Mouse (Mus musculus) R1 (cell line): Measurements from ENCODE around the gene Kcng4.
A peak's percentile ranks its signal among the peaks of the same experiment; 100 is the strongest.

Source experiments
- DNase-seq: peaks from one replicate; pipeline ENCODE4 v3.0.0-alpha.2; 2018; ENCODE audit warnings: low read depth, low spot score

The Kcng4 gene

DNA sequence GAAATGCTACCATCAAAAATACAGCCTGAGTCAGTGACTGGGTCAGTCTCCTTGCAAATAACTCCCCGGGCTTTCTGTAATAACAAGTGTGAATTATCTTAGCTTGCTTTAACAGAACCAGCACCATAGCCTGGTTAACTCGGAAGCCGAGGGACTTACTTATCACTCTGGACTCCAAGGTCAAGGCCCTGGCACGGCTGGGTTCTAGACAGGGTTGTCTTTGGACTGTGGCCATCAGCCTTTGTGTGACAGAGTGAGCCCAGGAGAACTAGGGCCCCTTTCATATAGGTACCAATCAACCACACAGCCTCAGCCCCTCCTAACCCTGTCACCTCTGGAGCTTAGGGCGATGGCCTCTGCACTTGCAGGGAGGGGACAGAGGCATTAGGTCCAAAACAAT lies 5.6 kb upstream of the Kcng4 start:
- no peak for DNase-seq

DNA sequence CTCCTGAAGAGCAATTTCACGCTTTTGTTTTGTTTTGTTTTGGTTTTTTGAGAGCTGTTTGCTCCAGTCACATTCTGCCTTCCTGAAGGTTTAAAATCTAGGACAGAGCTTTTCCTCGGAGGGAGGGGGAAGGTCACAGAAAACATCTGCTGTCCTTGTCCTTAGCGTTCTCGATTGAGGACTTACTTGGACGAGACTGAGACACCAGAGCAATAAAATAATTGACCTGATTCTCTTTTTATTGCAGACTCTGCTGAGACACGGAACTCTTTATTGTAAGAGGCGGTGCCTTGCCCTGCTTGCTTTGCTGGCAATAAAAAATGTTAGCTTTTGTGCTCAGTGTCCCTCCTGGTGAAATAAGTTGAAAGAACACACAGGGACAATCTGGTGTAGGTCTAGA lies 4.3 kb upstream of the Kcng4 start:
- no peak for DNase-seq

DNA sequence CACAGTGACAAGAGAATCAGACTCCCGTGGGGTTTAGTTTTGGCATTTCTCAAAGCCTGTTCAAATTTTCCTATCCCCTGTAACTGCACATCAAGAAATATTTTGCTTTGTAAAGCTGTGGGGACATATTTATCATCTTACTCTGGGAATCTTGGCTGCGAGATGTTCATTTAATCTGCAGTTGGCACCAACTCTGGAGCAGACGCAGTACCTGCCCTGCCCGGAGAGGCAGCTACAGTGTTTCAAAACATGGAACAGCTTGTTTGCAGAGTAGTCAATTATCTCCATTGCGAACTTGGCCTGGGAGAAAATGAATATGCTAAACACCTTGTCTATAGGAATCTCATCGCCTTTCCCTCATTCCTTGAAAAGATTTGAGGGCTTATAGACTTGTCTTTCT lies 2.8 kb upstream of the Kcng4 start:
- no peak for DNase-seq

DNA sequence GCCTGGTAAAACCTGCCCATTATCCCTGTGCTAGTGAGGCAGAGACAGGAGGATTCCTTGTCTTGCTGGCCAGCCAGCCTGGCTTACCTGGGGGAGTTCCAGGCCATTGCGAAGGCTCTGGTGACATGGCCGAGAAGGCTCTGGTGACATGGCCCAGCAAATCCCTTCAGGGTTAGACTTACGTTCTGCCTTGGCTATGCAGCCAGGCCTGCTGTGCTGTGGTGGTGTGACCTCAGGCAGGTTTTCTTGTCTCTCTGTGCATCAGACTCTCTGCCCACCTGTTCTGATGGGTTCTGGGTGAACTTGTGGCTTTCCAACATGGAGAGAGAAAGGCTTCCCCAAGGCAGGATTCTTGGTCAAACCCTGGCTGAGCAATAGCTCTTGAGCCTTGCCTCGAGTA lies 1.9 kb upstream of the Kcng4 start:
- no peak for DNase-seq

DNA sequence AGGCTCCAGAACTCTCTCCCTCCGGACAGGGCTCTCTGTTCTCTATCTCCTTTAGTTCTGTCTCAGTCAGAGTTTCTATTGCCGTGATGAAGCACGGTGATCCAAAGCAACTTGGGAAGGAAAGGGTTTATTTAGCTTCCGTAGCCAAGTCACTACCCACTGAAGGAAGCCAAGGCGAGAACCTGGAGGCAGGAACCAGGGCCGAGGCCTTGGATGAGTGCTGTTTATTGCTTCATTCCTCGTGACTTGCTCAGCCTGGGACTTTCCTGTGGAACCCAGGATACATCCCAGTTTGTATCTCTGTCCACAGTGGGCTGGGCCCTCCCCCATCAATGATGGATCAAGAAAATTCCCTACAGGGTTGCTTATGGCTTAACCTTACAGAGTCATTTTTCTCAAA lies 1.3 kb upstream of the Kcng4 start:
- no peak for DNase-seq

DNA sequence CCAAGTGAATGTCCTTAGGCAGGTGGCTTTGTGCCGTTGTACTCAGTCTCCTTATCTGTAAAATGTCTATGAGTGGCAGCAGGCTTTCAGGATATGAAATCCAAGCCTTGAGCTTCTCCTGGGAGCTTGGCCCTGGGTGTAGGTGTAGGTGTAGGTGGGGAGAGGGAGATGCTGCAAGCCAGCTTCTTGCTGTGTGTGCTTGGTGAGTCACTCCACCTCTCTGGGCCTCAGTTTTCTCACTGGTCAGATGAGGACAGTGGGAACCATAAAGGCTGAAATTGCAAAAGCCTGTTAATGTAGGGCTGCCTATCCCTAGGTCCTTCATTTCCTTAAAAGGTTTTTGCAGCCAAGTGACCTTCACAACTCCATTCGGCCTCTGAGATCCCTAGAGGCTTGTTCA lies 478 bp upstream of the Kcng4 start:
- no peak for DNase-seq

DNA sequence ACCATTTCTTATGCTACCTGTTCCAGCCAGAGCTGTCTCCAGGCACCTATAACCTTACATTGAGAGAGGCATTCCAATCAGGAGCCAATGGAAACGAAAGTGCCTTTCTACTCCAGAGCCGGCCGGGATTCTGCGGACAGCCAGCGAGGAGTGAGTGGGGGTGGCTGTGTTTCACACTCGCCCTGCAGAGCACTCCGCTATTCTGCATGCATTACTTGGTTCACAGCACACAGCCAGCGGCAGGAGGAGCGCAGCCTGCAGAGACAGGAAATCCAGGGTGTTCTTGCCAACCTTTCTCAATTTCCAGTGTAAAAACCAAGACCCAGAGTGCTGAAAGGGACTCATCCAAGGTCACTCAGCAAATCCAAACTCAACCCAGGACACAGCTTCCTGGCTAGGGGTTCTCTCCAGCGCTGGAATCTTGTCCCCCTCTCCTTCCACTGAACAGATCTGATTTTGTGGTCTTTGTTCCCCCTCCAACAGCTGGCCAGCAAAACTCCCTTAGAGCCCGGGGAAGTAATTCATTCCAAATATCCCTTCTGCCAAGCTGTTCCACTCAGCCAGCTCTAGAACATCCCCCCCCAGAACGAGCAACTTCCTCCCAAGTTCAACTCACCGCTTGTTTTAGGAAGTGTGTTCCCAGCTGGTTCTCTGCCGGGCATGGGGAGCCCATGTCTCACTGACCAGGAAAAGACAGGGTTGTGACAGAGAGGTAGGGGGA lies 704 bp downstream of the Kcng4 start:
- DNase-seq, result no peak

DNA sequence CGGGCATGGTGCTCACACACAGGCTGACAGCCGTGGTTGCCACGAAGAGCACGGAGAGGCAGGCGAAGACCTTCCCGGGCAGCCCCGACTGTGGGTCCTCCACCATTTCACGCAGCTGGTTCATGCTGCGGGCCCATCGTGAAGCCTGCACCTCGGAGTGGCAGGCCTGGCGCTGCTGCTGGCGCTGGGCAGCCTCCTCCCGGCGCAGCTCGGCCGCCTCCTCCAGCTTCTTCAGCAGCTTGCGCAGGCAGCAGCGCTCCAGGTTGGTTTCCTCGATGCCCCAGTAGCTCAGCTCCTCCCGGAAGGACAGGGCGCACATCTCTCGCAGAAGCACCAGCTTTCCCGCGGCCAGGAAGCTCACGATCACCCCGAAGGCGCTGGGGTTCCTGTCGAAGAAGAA lies 2.6 kb downstream of the Kcng4 start:
- DNase-seq, result no peak

DNA sequence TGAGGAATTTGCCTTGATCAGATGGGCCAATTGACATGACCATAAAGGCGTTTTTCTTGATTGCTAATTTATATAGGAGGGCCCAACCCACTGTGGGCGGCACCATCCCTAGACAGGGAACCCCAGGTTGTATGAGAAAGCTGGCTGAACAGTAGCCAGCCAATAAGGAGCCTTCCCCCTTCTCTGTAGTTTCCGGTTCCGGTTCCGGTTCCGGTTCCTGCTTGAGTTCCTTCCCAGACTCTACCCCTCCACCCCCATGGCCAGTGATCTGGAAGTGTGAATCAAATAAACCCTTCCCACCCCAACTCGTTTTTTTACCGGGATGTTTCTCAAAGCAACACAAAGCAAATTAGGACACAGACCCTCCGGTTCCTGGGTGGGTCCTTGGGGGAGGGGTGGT lies 3.2 kb downstream of the Kcng4 start:
- peak; percentile 78 for DNase-seq

DNA sequence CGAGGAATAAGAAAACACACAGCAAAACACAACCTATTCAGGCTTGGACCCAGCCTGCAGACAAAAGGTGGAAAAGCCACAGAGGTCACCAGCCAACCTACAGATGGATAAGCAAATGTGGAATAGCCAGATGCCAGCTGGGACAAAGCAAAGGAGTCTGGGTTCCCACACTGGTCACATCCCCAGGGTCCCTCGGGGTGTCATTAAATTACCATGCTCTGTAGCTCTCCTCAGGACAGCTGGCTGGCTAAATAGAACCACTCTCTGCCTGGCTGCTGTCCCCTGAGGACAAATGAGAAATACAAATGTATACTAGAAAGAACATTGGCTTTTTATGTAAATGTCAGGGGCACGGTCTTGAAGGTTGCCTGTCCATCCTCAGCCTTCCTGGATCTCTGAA lies 4.6 kb downstream of the Kcng4 start:
- DNase-seq, result no peak

DNA sequence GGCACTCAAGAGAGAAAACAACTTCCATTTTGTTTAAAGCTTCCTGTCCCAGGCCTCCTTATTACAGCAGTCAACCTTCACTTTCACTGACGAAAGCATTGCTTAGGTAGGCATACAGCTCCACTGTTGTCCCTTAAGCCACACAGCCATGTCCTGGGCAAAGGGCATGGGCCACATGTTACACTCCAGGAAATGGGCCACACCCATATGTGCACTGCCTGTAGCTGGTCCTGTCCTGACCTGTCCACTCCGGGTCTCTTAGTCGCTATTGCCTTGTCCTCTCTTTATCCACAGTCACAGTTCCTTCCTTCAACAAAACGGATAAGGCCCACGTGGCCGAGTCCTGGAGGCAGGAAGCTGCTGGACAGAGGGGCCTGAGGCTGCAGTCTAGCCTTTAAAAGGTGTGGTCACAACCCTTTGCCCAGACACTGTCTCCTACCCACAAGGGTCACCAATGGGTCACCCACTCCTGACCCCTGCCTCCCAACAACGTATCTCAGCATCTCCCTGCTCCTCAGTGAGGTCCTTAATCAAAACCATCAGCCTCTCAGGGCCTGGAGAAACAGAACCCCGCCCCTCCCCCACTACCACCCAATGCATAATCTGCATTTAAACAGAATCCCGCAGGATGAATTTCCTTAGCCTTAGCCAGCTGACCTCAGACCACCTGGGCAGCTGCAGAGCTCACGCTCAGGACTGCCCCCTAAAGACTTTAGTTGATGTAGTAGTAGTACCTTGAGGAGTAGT lies 7.7 kb downstream of the Kcng4 start:
- peak; percentile 63 for DNase-seq

DNA sequence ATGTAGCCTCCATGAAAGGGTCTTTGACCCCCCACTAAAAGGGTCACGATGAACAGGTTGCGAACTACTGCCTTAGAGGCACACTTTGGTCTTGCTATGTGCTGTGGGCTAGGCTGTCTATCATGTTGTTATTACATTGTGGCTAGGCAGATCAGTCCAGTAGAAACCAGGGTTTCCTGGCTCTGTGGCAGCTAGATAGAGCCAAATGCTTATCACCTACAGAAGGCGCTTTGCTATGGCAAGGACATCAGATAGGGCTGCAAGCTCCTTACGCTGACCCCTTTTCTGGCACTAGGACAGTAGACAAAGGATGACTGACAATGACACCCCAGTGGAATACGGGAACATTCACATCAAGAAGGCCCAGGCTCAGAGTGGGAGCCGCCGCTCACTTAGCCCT lies 8.3 kb downstream of the Kcng4 start:
- DNase-seq, result no peak

DNA sequence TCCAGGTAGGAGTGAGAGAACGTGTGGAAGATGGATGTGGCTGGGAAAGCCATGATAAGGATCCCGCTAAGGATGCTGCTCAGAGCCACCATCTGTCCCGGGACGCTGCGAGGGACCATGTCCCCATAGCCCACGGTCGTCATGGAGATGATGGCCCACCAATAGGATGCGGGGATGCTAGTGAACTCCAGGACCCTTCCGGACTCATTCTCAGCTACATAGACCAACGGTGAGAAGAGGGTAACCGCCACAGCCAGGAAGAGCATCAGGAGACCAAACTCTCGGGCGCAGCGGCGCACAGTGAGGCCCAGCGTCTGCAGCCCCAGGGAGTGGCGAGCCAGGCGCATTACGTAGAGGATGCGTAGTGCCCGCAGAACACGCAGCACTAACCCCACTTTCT lies 9.7 kb downstream of the Kcng4 start:
- peak; percentile 47 for DNase-seq

DNA sequence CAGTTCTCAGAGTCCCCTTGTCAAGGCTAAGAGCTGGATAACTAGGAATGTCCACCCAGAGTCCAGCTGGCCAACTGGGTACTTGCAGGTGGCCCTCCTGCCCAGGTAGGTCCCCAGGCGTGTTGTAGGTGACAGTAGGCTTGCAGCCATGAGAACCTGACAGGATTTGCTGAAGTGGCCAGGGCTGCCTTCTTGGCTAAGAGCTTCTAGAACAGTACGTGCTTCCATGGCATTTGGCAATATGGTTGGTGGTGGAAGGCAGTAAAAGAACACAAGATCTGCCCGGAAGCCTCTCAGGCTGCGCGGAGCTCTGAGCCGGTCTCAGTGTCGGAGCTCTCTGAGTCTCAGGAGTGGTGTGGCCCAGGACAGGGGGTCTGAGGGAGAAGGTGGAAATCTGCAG lies 10.6 kb downstream of the Kcng4 start:
- DNase-seq, result no peak

DNA sequence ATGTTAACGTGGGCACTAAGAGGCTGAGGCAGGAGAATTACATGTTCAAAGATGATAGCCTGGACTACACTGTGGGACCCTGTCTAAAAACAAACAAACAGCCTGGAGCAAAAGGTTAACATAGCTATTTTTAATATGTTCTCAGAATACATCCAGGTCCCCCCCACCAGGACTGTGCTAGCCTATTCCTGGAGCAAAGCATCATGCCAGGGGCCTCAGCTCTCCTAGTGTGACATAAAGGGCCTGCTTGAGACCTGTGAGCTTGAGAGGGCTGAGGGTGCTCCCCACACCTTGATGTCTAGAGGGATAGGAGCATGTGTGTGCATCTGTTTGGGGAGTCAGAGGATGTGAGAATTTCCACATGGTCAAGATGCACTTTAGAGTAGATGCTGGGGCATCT lies 11.7 kb downstream of the Kcng4 start:
- DNase-seq, result no peak

DNA sequence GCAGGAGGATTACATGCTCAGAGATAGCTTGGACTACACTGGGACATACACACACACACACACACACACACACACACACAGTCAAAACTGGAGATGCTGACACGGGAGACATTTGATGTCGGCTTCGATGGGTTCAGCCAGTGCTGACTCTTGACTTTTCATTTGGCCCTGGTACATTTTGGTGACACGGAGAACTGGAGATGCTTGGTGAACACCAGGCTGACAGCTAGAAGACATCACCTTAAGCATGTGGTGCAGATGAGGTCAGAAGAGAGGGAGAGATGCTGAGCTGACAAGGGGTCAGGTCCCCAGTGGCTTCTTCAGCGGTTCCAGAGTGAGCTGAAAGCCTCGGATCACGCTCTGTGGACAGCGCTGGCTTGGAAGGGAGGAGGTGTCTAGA lies 12.4 kb downstream of the Kcng4 start:
- no peak for DNase-seq

DNA sequence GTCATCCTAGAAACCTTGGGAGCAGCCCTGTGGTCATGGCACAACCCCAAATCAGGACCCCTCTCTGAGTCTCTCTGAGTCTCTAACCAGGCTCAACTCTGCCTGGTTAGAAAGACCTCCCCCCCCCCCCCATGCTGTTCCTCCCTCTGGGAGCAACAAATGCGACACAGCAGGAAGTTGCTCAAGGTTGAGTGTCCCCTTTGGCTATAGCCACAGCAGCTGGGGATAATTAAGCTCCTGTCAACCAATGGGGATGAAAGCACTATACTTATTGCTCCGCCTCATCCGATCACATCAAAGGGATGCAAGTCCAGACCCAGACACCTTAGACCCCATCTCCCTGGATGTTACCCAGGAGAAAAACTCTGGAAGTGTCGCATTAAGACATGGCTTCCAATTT lies 12.9 kb downstream of the Kcng4 start:
- DNase-seq, result peak; percentile 76

DNA sequence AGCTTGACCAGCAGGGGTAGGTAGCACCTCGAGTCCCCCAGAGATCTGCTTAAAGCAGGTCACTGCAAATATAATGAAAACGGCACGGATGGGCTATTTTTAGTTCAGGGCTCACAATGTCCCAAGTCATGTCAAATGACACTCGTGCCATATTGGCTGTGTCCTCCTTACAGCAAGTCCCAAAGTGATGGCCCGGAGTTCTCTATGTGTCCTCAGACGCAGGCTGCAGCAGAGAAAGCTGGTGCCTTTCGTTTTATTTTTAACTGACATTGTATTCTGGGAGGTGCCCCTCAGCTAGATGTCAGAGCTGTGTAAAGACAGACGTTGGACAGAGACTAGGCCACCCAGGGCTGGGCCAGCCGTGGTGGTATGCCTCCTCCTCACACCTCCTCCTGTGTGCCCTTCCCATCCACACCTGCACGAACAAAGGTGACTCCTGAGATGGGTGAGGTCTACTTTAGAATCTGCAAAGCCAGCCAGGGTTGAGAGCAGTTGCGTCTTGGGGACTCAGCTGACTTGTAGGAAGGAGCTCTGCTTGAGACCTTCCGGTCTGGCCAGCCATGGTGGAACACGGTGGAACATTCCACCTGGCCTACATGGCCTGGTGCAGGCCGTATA lies 14.5 kb downstream of the Kcng4 start:
- DNase-seq, result peak; percentile 55

DNA sequence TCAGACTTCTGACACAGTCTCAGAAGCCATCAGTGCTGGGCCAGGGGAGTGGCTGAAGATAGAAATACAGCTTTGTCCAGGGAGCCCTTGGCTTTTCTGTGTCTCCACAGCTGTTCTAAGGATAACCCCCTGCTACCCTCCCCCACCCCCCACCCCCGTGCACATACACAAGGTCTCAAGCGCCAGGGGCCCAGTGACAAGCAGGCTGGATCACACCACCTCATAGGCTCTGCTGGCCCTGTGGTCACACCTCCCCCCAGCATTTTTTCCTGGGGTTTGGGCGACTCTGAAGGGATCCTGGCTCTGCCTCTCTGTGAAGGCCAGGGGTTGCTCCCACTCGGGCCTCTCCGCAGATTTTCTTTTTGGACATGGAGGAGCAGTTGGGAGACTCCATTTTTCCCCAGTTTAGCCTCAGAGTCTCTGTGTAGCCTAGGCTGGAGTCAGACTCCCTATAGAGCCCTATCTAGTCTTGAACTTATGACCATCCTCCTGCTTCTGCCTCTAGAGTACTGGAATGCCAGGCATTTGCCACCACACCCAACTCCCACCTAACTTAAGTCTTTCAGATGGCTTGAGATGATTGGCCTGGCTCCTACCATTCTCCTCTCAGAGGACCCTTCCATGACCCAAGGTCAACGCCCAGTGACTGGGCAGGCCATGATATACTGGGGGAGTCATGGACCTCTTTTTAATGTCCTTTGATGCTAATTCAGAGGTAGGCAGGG lies 15.2 kb downstream of the Kcng4 start:
- DNase-seq, result peak; percentile 88

DNA sequence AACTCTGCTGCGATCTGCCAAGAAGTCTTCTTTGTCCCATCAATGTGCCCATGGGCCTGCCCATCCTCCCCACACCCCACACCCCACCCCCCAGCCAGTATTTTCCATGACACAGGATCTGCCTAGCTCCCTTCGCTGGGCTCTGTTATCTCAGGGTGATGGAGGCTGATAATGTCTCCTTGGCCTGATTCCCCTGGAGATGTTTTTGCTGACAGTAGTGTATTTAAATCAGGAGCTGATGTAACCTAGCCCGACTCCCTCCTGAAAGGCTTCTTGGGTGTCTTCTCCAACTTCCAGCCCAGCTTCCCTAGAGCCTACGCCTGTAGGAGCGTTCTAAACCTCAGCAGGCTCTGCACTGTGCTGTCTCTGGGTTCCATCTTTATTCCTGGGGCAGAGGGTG lies 16.6 kb downstream of the Kcng4 start:
- no peak for DNase-seq

DNA sequence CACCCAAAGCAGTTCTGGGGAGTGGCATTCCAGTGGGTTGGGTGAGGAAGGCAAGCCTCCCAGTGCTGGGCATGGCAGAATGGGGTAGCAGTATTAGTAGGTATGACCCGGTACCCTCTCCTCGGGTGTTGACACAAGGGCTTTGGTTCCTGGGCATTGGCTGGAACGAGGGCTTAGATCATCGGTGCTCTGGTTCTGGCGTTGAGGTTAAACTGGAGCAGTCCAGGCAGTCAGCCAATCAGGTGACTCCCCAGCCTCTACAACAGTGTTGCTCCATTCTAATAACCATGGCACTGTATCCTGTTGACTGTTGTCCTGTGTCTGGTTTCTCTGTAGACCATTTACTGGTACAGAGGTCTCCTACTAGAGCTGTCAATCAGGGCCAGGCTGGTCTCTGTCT lies 17.9 kb downstream of the Kcng4 start:
- no peak for DNase-seq

DNA sequence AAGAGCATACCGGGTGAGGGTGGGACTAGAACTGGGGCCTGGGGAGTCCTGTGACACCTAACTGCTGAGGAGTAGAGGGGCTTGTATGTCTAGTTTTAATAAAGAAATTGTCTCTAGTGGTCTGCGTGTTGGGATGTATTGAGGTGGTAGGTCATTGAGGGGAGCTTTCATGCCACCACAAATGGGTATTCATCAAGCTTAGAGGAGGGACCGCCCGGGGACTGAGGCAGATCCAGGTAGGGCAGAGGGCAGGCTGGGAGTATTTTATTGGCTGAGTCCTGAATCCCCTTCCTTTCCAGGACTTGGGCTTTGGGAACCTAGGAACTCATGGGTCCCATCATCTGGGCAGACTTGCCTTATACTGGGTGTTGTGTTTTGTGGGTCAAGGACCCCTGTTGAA lies 18.7 kb downstream of the Kcng4 start:
- DNase-seq, result no peak
